18 mouse cellular contexts compared by ENCODE assay signal in genomic region chr7:66702721-66703120, GRCm38 (mm10). TPM values are rescaled to one million over a fixed set of nuclear protein-coding genes. Genes with fewer than 3 reads are reported as not detected.
"Had no signal": no experiment of that assay in that cellular context is flagged by ENCODE, and none has a peak within 500 bp of the region (broad histone marks: within the 10 kb centered on the region; RNA-seq: fewer than 3 reads in every experiment).

No protein-coding gene starts in this region.

- H3K9ac ChIP-seq: neural tube, embryonic 13.5 days; neural tube, embryonic 15.5 days; stomach, embryonic 15.5 days had no signal

- H3K27ac ChIP-seq: neural tube, embryonic 13.5 days; neural tube, embryonic 15.5 days; stomach, embryonic 15.5 days; stomach, postnatal 0 days had no signal

- H3K4me1 ChIP-seq: neural tube, embryonic 13.5 days; neural tube, embryonic 15.5 days; stomach, embryonic 15.5 days had no signal

- H3K27me3 ChIP-seq: neural tube, embryonic 13.5 days; neural tube, embryonic 15.5 days; stomach, embryonic 15.5 days had no signal

- H3K9me3 ChIP-seq: neural tube, embryonic 13.5 days; neural tube, embryonic 15.5 days; stomach, embryonic 15.5 days had no signal

- H3K4me2 ChIP-seq: neural tube, embryonic 13.5 days; neural tube, embryonic 15.5 days; stomach, embryonic 15.5 days had no signal

- DNase-seq: retina, postnatal 1 day; right cerebral cortex, adult 18-20 months; right cerebral cortex, postnatal 14 days; right cerebral cortex, postnatal 4 days; spleen, adult 18-20 months; thymus, adult 18-20 months; thymus, adult 2 months; thymus, postnatal 14 days; thymus, postnatal 25 days; thymus, postnatal 36 days; thymus, postnatal 4 days had no signal

- H3K4me3 ChIP-seq: neural tube, embryonic 13.5 days; neural tube, embryonic 15.5 days; stomach, embryonic 15.5 days had no signal

RNA-seq across cellular contexts. Expression of gene Cers3, which starts 40.6 kb away (rescaled TPM):
- total RNA-seq: neutrophil, adult 5-6 weeks had no signal
- polyA plus RNA-seq: small intestine, adult 2 months; spleen, adult 2 months had no signal
